Mouse (Mus musculus): ENCODE data around the gene Resp18. TPM values are rescaled to one million over a fixed set of nuclear protein-coding genes. Genes with fewer than 3 reads are reported as not detected.

Gene Resp18
- polyA plus RNA-seq, 2 experiments = not detected

GRCm38 (mm10) chr1:75283017-75283416, 4.8 kb upstream of the Resp18 start:
- ATAC-seq (ENCODE audit: insufficient read depth) (no peak), DNase-seq (ENCODE audit: low read depth in 3 of 3, low spot score in 3 of 3) (no peak)
- H3K27ac ChIP-seq = no peak overlapping the region
- 66% methylated on average over 5 of the region's 5 CpGs for WGBS (ENCODE audit: insufficient replicate concordance)
- H3K4me2 ChIP-seq (ENCODE audit: low read depth) = no peak overlapping the region
- H3K27me3 ChIP-seq (ENCODE audit: control insufficient read depth, insufficient read depth, low read length) = peaks cover under 1% of the 10 kb centered on the region; the same call in 1 of the 2 replicates
- no peak overlapping the region for H3K9ac ChIP-seq (replicated peaks)
- H3K9me3 ChIP-seq (ENCODE audit: control insufficient read depth, low read length) = no peaks in the 10 kb centered on the region
- TF ChIP-seq EP300 (IDR thresholded peaks at IDR 0.05; ENCODE audit: low read depth) (no peak), CTCF (IDR thresholded peaks at IDR 0.05; ENCODE audit: low read depth) (no peak)
- H3K4me3 ChIP-seq (ENCODE audit: insufficient read depth in 1 of 2, low read depth in 2 of 2, low read length in 2 of 2) = no peak overlapping the region
- H3K36me3 ChIP-seq (replicated peaks; ENCODE audit: control insufficient read depth, insufficient read depth, low read depth) = no peaks in the 10 kb centered on the region
- no peaks in the 10 kb centered on the region for H3K4me1 ChIP-seq (replicated peaks; ENCODE audit: control insufficient read depth in 2 of 2, insufficient read depth in 2 of 2, low read length in 1 of 2)

GRCm38 (mm10) chr1:75277195-75278188, 723 bp downstream of the Resp18 start:
- no peaks in the 10 kb centered on the region for H3K36me3 ChIP-seq (replicated peaks; ENCODE audit: control insufficient read depth, insufficient read depth, low read depth)

GRCm38 (mm10) chr1:75264091-75264880, 13.9 kb downstream of the Resp18 start, which contains the start of gene Ptprn:
Gene Ptprn (minus strand): TSS chr1:75264502.
- Histone ChIP-seq H3K4me1 (replicated peaks; ENCODE audit: control insufficient read depth in 2 of 2, insufficient read depth in 2 of 2, low read length in 1 of 2) (no peaks in the 10 kb centered on the region), H3K27me3 (ENCODE audit: control insufficient read depth, insufficient read depth, low read length) (peaks cover 28% of the 10 kb centered on the region), H3K9me3 (ENCODE audit: control insufficient read depth, low read length) (no peaks in the 10 kb centered on the region), H3K9ac (replicated peaks) (no peak within 1 kb of the TSS), H3K36me3 (replicated peaks; ENCODE audit: control insufficient read depth, insufficient read depth, low read depth) (no peaks in the 10 kb centered on the region), H3K4me3 (ENCODE audit: insufficient read depth in 1 of 2, low read depth in 2 of 2, low read length in 2 of 2) (no peak within 1 kb of the TSS), H3K27ac (no peak within 1 kb of the TSS), H3K4me2 (ENCODE audit: low read depth) (no peak within 1 kb of the TSS)
- no peak for ATAC-seq (ENCODE audit: insufficient read depth)
- 10% methylated on average over 32 of the region's 32 CpGs for WGBS (ENCODE audit: insufficient replicate concordance)
- TF ChIP-seq EP300 (IDR thresholded peaks at IDR 0.05; ENCODE audit: low read depth) = no peak
- no peak for TF ChIP-seq CTCF (IDR thresholded peaks at IDR 0.05; ENCODE audit: low read depth)
- no peak for DNase-seq (ENCODE audit: low read depth in 3 of 3, low spot score in 3 of 3)

More at GRCm38 (mm10) chr1:75277195-75278188, 723 bp downstream of the Resp18 start:
- Histone ChIP-seq H3K4me2 (ENCODE audit: low read depth) (no peak overlapping the region), H3K27me3 (ENCODE audit: control insufficient read depth, insufficient read depth, low read length) (peaks cover 3% of the 10 kb centered on the region; the same call in 1 of the 2 replicates), H3K4me1 (replicated peaks; ENCODE audit: control insufficient read depth in 2 of 2, insufficient read depth in 2 of 2, low read length in 1 of 2) (no peaks in the 10 kb centered on the region), H3K27ac (no peak overlapping the region), H3K9ac (replicated peaks) (no peak overlapping the region), H3K4me3 (ENCODE audit: insufficient read depth in 1 of 2, low read depth in 2 of 2, low read length in 2 of 2) (no peak overlapping the region), H3K9me3 (ENCODE audit: control insufficient read depth, low read length) (no peaks in the 10 kb centered on the region)
- ATAC-seq (ENCODE audit: insufficient read depth) (no peak), DNase-seq (ENCODE audit: low read depth in 3 of 3, low spot score in 3 of 3) (peak in 1 of 3 experiments; percentile 17)
- WGBS (ENCODE audit: insufficient replicate concordance) = 8% methylated on average over 23 of the region's 23 CpGs
- TF ChIP-seq EP300 (IDR thresholded peaks at IDR 0.05; ENCODE audit: low read depth) = no peak
- TF ChIP-seq CTCF (IDR thresholded peaks at IDR 0.05; ENCODE audit: low read depth) = no peak

- no peak overlapping the region for H3K27ac ChIP-seq
- peak; percentile 45 to 56 (median 53) for DNase-seq (ENCODE audit: low read depth in 3 of 3, low spot score in 3 of 3)
- no peaks in the 10 kb centered on the region for H3K36me3 ChIP-seq (replicated peaks; ENCODE audit: control insufficient read depth, insufficient read depth, low read depth)
- H3K4me3 ChIP-seq (ENCODE audit: insufficient read depth in 1 of 2, low read depth in 2 of 2, low read length in 2 of 2) = no peak overlapping the region
- no peak for TF ChIP-seq EP300 (IDR thresholded peaks at IDR 0.05; ENCODE audit: low read depth)
- no peaks in the 10 kb centered on the region for H3K4me1 ChIP-seq (replicated peaks; ENCODE audit: control insufficient read depth in 2 of 2, insufficient read depth in 2 of 2, low read length in 1 of 2)
- H3K4me2 ChIP-seq (ENCODE audit: low read depth) = no peak overlapping the region
- 2% methylated on average over 40 of the region's 40 CpGs for WGBS (ENCODE audit: insufficient replicate concordance)
- H3K9ac ChIP-seq (replicated peaks) = no peak overlapping the region
- no peaks in the 10 kb centered on the region for H3K9me3 ChIP-seq (ENCODE audit: control insufficient read depth, low read length)
- no peak for ATAC-seq (ENCODE audit: insufficient read depth)
- H3K27me3 ChIP-seq (ENCODE audit: control insufficient read depth, insufficient read depth, low read length) = peaks cover 28% of the 10 kb centered on the region
Measured at GRCm38 (mm10) chr1:75262969-75263951, 15.0 kb downstream of the Resp18 start.

Data from liver, embryonic 14.5 days (tissue).